Comparison of ENCODE assay signal across 17 mouse cellular contexts in the genomic region with DNA sequence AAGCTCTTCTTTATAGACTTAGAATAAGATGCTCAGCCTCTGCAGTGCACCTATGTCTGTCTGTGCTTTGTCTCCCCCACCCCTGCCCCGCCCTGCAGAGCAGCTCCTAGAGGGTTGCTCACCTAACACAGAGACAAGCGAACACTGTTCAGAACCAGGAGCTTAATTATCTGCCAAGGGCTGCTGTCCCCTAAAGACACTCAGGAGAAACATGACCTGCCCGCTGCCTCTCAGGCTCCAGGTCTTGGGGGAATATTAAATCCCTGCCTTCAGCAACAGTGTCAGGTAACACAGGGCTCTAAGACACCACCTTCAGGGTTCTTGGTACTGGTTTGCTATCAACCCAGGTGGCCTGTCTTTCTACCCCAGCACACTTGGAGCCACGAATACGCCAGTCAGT. TPM values are rescaled to one million over a fixed set of nuclear protein-coding genes. Genes with fewer than 3 reads are reported as not detected.
DNase-seq lines count a peak whose midpoint lies in the region; ATAC-seq and TF ChIP-seq lines count a peak whose summit lies in the region.
"Had no signal": no experiment of that assay in that cellular context is flagged by ENCODE, and none has a peak within 500 bp of the region (broad histone marks: within the 10 kb centered on the region; RNA-seq: fewer than 3 reads in every experiment).

No protein-coding gene starts in this region.

- no peak for TF ChIP-seq POLR2A in myocyte (IDR thresholded peaks at IDR 0.05; ENCODE audit: insufficient read length, low read depth)

- peak; percentile 41 for DNase-seq in gastrocnemius, postnatal 25 days
- DNase-seq in gastrocnemius, postnatal 14 days, result no peak
- DNase-seq in heart, adult 9 months (ENCODE audit: low spot score in 2 of 2), result no peak
- no peak for DNase-seq in cerebellum, adult 9-11 months

- peak overlapping the region; percentile 97 for H3K27ac ChIP-seq in heart, embryonic 14.5 days (replicated peaks in 1 of 2; ENCODE audit: control insufficient read depth in 1 of 2, insufficient read depth in 1 of 2, low read depth in 2 of 2, low read length in 2 of 2)
- no peak overlapping the region for H3K27ac ChIP-seq in embryonic facial prominence, embryonic 15.5 days (replicated peaks)
- H3K27ac ChIP-seq: embryonic facial prominence, embryonic 13.5 days; hindbrain, embryonic 15.5 days; intestine, embryonic 15.5 days; midbrain, embryonic 15.5 days; neural tube, embryonic 13.5 days had no signal

- H3K9ac ChIP-seq in heart, embryonic 14.5 days (ENCODE audit: low read length), result peak overlapping the region; percentile 89
- H3K9ac ChIP-seq in embryonic facial prominence, embryonic 15.5 days, result no peak overlapping the region
- H3K9ac ChIP-seq: embryonic facial prominence, embryonic 13.5 days; hindbrain, embryonic 15.5 days; intestine, embryonic 15.5 days; midbrain, embryonic 15.5 days; neural tube, embryonic 13.5 days had no signal

- 35% methylated on average over 5 of the region's 5 CpGs for WGBS in heart, embryonic 14.5 days
- WGBS in embryonic facial prominence, embryonic 15.5 days, result 53% methylated on average over 5 of the region's 5 CpGs

- peaks cover 12 to 13% of the 10 kb centered on the region in 2 experiments for H3K4me1 ChIP-seq in heart, embryonic 14.5 days (ENCODE audit: control insufficient read depth in 2 of 2, insufficient read depth in 2 of 2, low read length in 2 of 2)
- H3K4me1 ChIP-seq in embryonic facial prominence, embryonic 15.5 days, result peaks cover 4% of the 10 kb centered on the region; the same call in 1 of the 2 replicates
- H3K4me1 ChIP-seq: hindbrain, embryonic 15.5 days; intestine, embryonic 15.5 days; midbrain, embryonic 15.5 days; neural tube, embryonic 13.5 days had no signal

- no peaks in the 10 kb centered on the region for H3K9me3 ChIP-seq in heart, embryonic 14.5 days (ENCODE audit: control insufficient read depth, low read length)
- no peaks in the 10 kb centered on the region for H3K9me3 ChIP-seq in embryonic facial prominence, embryonic 15.5 days (replicated peaks)
- H3K9me3 ChIP-seq: embryonic facial prominence, embryonic 13.5 days; G1E; hindbrain, embryonic 15.5 days; intestine, embryonic 15.5 days; midbrain, embryonic 15.5 days; neural tube, embryonic 13.5 days had no signal

- no peak overlapping the region for H3ac ChIP-seq in myocyte (ENCODE audit: control insufficient read depth, insufficient read length)

- H3K4me3 ChIP-seq in heart, embryonic 14.5 days (ENCODE audit: control insufficient read depth in 1 of 2, insufficient read depth in 1 of 2, low read depth in 1 of 2, low read length in 2 of 2), result peak overlapping the region; percentile 49 to 58
- H3K4me3 ChIP-seq in embryonic facial prominence, embryonic 15.5 days (replicated peaks), result no peak overlapping the region
- H3K4me3 ChIP-seq in myocyte, result peak overlapping the region; percentile 3
- H3K4me3 ChIP-seq: embryonic facial prominence, embryonic 13.5 days; hindbrain, embryonic 15.5 days; intestine, embryonic 15.5 days; midbrain, embryonic 15.5 days; neural tube, embryonic 13.5 days had no signal

- intact Hi-C loops in gastrocnemius, postnatal 14 days (cut with DNase I; ENCODE audit: low total_unique reads), result no loop called here

- H3K36me3 ChIP-seq in heart, embryonic 14.5 days (ENCODE audit: control insufficient read depth, insufficient read depth, low read length), result peaks cover 45% of the 10 kb centered on the region
- peaks cover 26% of the 10 kb centered on the region for H3K36me3 ChIP-seq in embryonic facial prominence, embryonic 15.5 days
- peaks cover 11% of the 10 kb centered on the region for H3K36me3 ChIP-seq in myocyte (ENCODE audit: control insufficient read depth, insufficient read depth)

- peak overlapping the region; percentile 60 for H3K4me2 ChIP-seq in heart, embryonic 14.5 days (ENCODE audit: low read length)
- no peak overlapping the region for H3K4me2 ChIP-seq in embryonic facial prominence, embryonic 15.5 days (replicated peaks)
- H3K4me2 ChIP-seq in myocyte (ENCODE audit: low read depth), result peak overlapping the region; percentile 48
- H3K4me2 ChIP-seq: embryonic facial prominence, embryonic 13.5 days; hindbrain, embryonic 15.5 days; intestine, embryonic 15.5 days; midbrain, embryonic 15.5 days; neural tube, embryonic 13.5 days had no signal

- no peaks in the 10 kb centered on the region for H3K27me3 ChIP-seq in heart, embryonic 14.5 days (ENCODE audit: control insufficient read depth, insufficient read depth, low read length)
- no peaks in the 10 kb centered on the region for H3K27me3 ChIP-seq in embryonic facial prominence, embryonic 15.5 days
- peaks cover 3% of the 10 kb centered on the region for H3K27me3 ChIP-seq in myocyte (ENCODE audit: control insufficient read depth, insufficient read depth, insufficient read length)
- H3K27me3 ChIP-seq: embryonic facial prominence, embryonic 13.5 days; hindbrain, embryonic 15.5 days; intestine, embryonic 15.5 days; midbrain, embryonic 15.5 days; neural tube, embryonic 13.5 days had no signal

- no peaks in the 10 kb centered on the region for H3K79me2 ChIP-seq in myocyte (ENCODE audit: control insufficient read depth, insufficient read depth)

- no peak for ATAC-seq in heart, embryonic 14.5 days (ENCODE audit: insufficient number of reproducible peaks, insufficient read depth, low FRiP score, low read depth)
- ATAC-seq in embryonic facial prominence, embryonic 15.5 days (ENCODE audit: insufficient number of reproducible peaks, low FRiP score, low TSS enrichment, low read depth), result 0 out of 2 replicates have a peak, but pooled peaks have one; percentile 8

TF ChIP-seq in myocyte, 11 proteins besides CTCF, POLR2A, EP300 and RAD21:
- TF ChIP-seq SRF (IDR thresholded peaks at IDR 0.05; ENCODE audit: control insufficient read depth, insufficient read length, low read depth), result no peak
- no peak for TF ChIP-seq USF1 (IDR thresholded peaks at IDR 0.05; ENCODE audit: low read depth)
- no peak for TF ChIP-seq MYOG (IDR thresholded peaks at IDR 0.05; ENCODE audit: control insufficient read depth in 1 of 3, insufficient read depth in 1 of 3, insufficient read length in 2 of 3, low read depth in 2 of 3)
TF ChIP-seq in myocyte: peak in this region for 0.

RNA-seq across cellular contexts. Expression of gene Adprhl1, which starts 0.5 kb away (rescaled TPM):
- total RNA-seq in gastrocnemius, postnatal 25 days (2021), result 10 to 100 TPM; 42.3 to 61.6 TPM
- 10 to 100 TPM; 51.9 to 71.6 TPM for total RNA-seq in gastrocnemius, postnatal 14 days (2021)
- polyA plus RNA-seq in heart, embryonic 14.5 days (2014; fragmentation: Nextera tagmentation; extraction: Ambion mirVana), result 225 and 239 TPM in 2 replicates
- 4.4 and 6.1 TPM in 2 replicates for polyA plus RNA-seq in embryonic facial prominence, embryonic 15.5 days (2015; fragmentation: Nextera tagmentation; extraction: Ambion mirVana)
- 17.8 TPM for polyA plus RNA-seq in myocyte (2012; fragmentation: generic; extraction: Trizol)
- total RNA-seq: CH12.LX had no signal
- polyA plus RNA-seq: embryonic facial prominence, embryonic 13.5 days; forebrain, embryonic 14.5 days; G1E; limb, embryonic 11.5 days; liver, adult 2 months; midbrain, embryonic 15.5 days had no signal

RNA-seq across cellular contexts. Expression of gene Dcun1d2, which starts 34.5 kb away (rescaled TPM):
- 10 to 100 TPM; 61.9 to 67.8 TPM for total RNA-seq in gastrocnemius, postnatal 25 days (2021)
- 10 to 100 TPM; 45.6 to 46.1 TPM for total RNA-seq in gastrocnemius, postnatal 14 days (2021)
- 30.4 and 30.9 TPM in 2 replicates for polyA plus RNA-seq in heart, embryonic 14.5 days (2014; fragmentation: Nextera tagmentation; extraction: Ambion mirVana)
- polyA plus RNA-seq in embryonic facial prominence, embryonic 15.5 days (2015; fragmentation: Nextera tagmentation; extraction: Ambion mirVana), result 29.4 and 29.7 TPM in 2 replicates
- 15.3 TPM for polyA plus RNA-seq in myocyte (2012; fragmentation: generic; extraction: Trizol)

RNA-seq across cellular contexts. Expression of gene Tmco3, which starts 34.6 kb away (rescaled TPM):
- 10 to 100 TPM; 10.6 to 17.1 TPM for total RNA-seq in gastrocnemius, postnatal 25 days (2021)
- 10 to 100 TPM; 12.7 to 13.3 TPM for total RNA-seq in gastrocnemius, postnatal 14 days (2021)
- 37.2 and 39.6 TPM in 2 replicates for polyA plus RNA-seq in heart, embryonic 14.5 days (2014; fragmentation: Nextera tagmentation; extraction: Ambion mirVana)
- polyA plus RNA-seq in embryonic facial prominence, embryonic 15.5 days (2015; fragmentation: Nextera tagmentation; extraction: Ambion mirVana), result 44.8 and 52.4 TPM in 2 replicates
- 28.2 TPM for polyA plus RNA-seq in myocyte (2012; fragmentation: generic; extraction: Trizol)

RNA-seq across cellular contexts. Expression of gene Grtp1, which starts 53.0 kb away (rescaled TPM):
- total RNA-seq in gastrocnemius, postnatal 25 days (2021), result 10 to 100 TPM; 16.3 to 17.3 TPM
- total RNA-seq in gastrocnemius, postnatal 14 days (2021), result 10 to 100 TPM; 10.1 to 12.4 TPM
- polyA plus RNA-seq in heart, embryonic 14.5 days (2014; fragmentation: Nextera tagmentation; extraction: Ambion mirVana), result 19.6 and 21.3 TPM in 2 replicates
- 15.4 and 16.1 TPM in 2 replicates for polyA plus RNA-seq in embryonic facial prominence, embryonic 15.5 days (2015; fragmentation: Nextera tagmentation; extraction: Ambion mirVana)
- polyA plus RNA-seq in myocyte (2012; fragmentation: generic; extraction: Trizol), result 34.4 TPM

Comparison
In these comparisons a context has a peak if more than half of its experiments do, and no peak if none do; other contexts are left out.
1. RNA of gene Adprhl1, which starts 0.5 kb away (polyA plus RNA-seq): 225 to 239 TPM in heart, embryonic 14.5 days; 17.8 TPM in myocyte (single experiment) and 4.4 to 6.1 TPM in embryonic facial prominence, embryonic 15.5 days; every median in the first group is over 10 times any median in the second.